Mouse (Mus musculus): ENCODE results near the gene Icam1. TPM values are rescaled to one million over a fixed set of nuclear protein-coding genes. Genes with fewer than 3 reads are reported as not detected.

Icam1 gene
- polyA plus RNA-seq (2012; rRNA removed), result 2.8 and 3.6 TPM in 2 replicates

- TF ChIP-seq POLR2A (IDR thresholded peaks at IDR 0.05; ENCODE audit: extremely low read depth, insufficient read depth, low read length), result 0 out of 2 replicates have a peak, but pooled peaks have one; percentile 31
- TF ChIP-seq CTCF (IDR thresholded peaks at IDR 0.05; ENCODE audit: extremely low read depth, insufficient read depth, low read length), result no peak
- Histone ChIP-seq H3K27ac (ENCODE audit: insufficient read depth, low read length) (no peak within 1 kb of the TSS), H3K4me3 (ENCODE audit: insufficient read depth, low read length) (peak within 1 kb of the TSS; percentile 16), H3K4me1 (ENCODE audit: control insufficient read depth, insufficient read depth, low read length) (no peaks in the 10 kb centered on the region)
Measured at GRCm38 (mm10) chr9:21015571-21016130, at the start of gene Icam1. Icam1 (plus strand) TSS chr9:21015985.

GRCm38 (mm10) chr9:20966008-20966407 is 49.8 kb upstream of the Icam1 start:
- TF ChIP-seq CTCF (IDR thresholded peaks at IDR 0.05; ENCODE audit: extremely low read depth, insufficient read depth, low read length) (no peak), POLR2A (IDR thresholded peaks at IDR 0.05; ENCODE audit: extremely low read depth, insufficient read depth, low read length) (no peak)
- Histone ChIP-seq H3K4me1 (ENCODE audit: control insufficient read depth, insufficient read depth, low read length) (no peaks in the 10 kb centered on the region), H3K27ac (ENCODE audit: insufficient read depth, low read length) (no peak overlapping the region)

GRCm38 (mm10) chr9:20966747-20967146 is 49.0 kb upstream of the Icam1 start:
- no peak overlapping the region for H3K27ac ChIP-seq (ENCODE audit: insufficient read depth, low read length)
- TF ChIP-seq CTCF (IDR thresholded peaks at IDR 0.05; ENCODE audit: extremely low read depth, insufficient read depth, low read length), result no peak
- TF ChIP-seq POLR2A (IDR thresholded peaks at IDR 0.05; ENCODE audit: extremely low read depth, insufficient read depth, low read length), result no peak
- no peak overlapping the region for H3K4me3 ChIP-seq (ENCODE audit: insufficient read depth, low read length)
- H3K4me1 ChIP-seq (ENCODE audit: control insufficient read depth, insufficient read depth, low read length), result no peaks in the 10 kb centered on the region

More at GRCm38 (mm10) chr9:20966008-20966407, 49.8 kb upstream of the Icam1 start:
- H3K4me3 ChIP-seq (ENCODE audit: insufficient read depth, low read length), result no peak overlapping the region

- TF ChIP-seq CTCF (IDR thresholded peaks at IDR 0.05; ENCODE audit: extremely low read depth, insufficient read depth, low read length) (no peak), POLR2A (IDR thresholded peaks at IDR 0.05; ENCODE audit: extremely low read depth, insufficient read depth, low read length) (no peak)
- Histone ChIP-seq H3K4me3 (ENCODE audit: insufficient read depth, low read length) (no peak overlapping the region), H3K4me1 (ENCODE audit: control insufficient read depth, insufficient read depth, low read length) (no peaks in the 10 kb centered on the region), H3K27ac (ENCODE audit: insufficient read depth, low read length) (no peak overlapping the region)
Measured at GRCm38 (mm10) chr9:20971751-20972140, 44.0 kb upstream of the Icam1 start.

GRCm38 (mm10) chr9:20972141-20972992 is 43.4 kb upstream of the Icam1 start:
- TF ChIP-seq POLR2A (IDR thresholded peaks at IDR 0.05; ENCODE audit: extremely low read depth, insufficient read depth, low read length) (no peak), CTCF (IDR thresholded peaks at IDR 0.05; ENCODE audit: extremely low read depth, insufficient read depth, low read length) (no peak)
- no peak overlapping the region for H3K4me3 ChIP-seq (ENCODE audit: insufficient read depth, low read length)

GRCm38 (mm10) chr9:20973001-20973681 is 42.6 kb upstream of the Icam1 start:
- H3K27ac ChIP-seq (ENCODE audit: insufficient read depth, low read length), result 0 out of 2 replicates have a peak overlapping the region, but pooled peaks have one; percentile 32
- no peak overlapping the region for H3K4me3 ChIP-seq (ENCODE audit: insufficient read depth, low read length)
- no peaks in the 10 kb centered on the region for H3K4me1 ChIP-seq (ENCODE audit: control insufficient read depth, insufficient read depth, low read length)
- no peak for TF ChIP-seq POLR2A (IDR thresholded peaks at IDR 0.05; ENCODE audit: extremely low read depth, insufficient read depth, low read length)
- no peak for TF ChIP-seq CTCF (IDR thresholded peaks at IDR 0.05; ENCODE audit: extremely low read depth, insufficient read depth, low read length)

More at GRCm38 (mm10) chr9:20972141-20972992, 43.4 kb upstream of the Icam1 start:
- Histone ChIP-seq H3K27ac (ENCODE audit: insufficient read depth, low read length) (peak overlapping the region; percentile 32), H3K4me1 (ENCODE audit: control insufficient read depth, insufficient read depth, low read length) (no peaks in the 10 kb centered on the region)

- Histone ChIP-seq H3K4me1 (ENCODE audit: control insufficient read depth, insufficient read depth, low read length) (no peaks in the 10 kb centered on the region), H3K27ac (ENCODE audit: insufficient read depth, low read length) (no peak overlapping the region), H3K4me3 (ENCODE audit: insufficient read depth, low read length) (no peak overlapping the region)
- TF ChIP-seq CTCF (IDR thresholded peaks at IDR 0.05; ENCODE audit: extremely low read depth, insufficient read depth, low read length) (no peak), POLR2A (IDR thresholded peaks at IDR 0.05; ENCODE audit: extremely low read depth, insufficient read depth, low read length) (no peak)
Measured at GRCm38 (mm10) chr9:20973682-20974075, 42.1 kb upstream of the Icam1 start.

GRCm38 (mm10) chr9:20975431-20976215 is 40.2 kb upstream of the Icam1 start:
- H3K27ac ChIP-seq (ENCODE audit: insufficient read depth, low read length), result no peak overlapping the region
- H3K4me1 ChIP-seq (ENCODE audit: control insufficient read depth, insufficient read depth, low read length), result no peaks in the 10 kb centered on the region
- peak overlapping the region; percentile 55 for H3K4me3 ChIP-seq (ENCODE audit: insufficient read depth, low read length)
- TF ChIP-seq CTCF (IDR thresholded peaks at IDR 0.05; ENCODE audit: extremely low read depth, insufficient read depth, low read length) (no peak), POLR2A (IDR thresholded peaks at IDR 0.05; ENCODE audit: extremely low read depth, insufficient read depth, low read length) (no peak)
